Mouse (Mus musculus) neural tube, embryonic 15.5 days (tissue): ENCODE measurements around the gene Tab1. TPM values are rescaled to one million over a fixed set of nuclear protein-coding genes. Genes with fewer than 3 reads are reported as not detected.

Experiments
- ATAC-seq: fragments of 200-750 bp; cut with Nextera tagmentation; 2 replicates; pipeline ENCODE4 v1.8.0; 2017; ENCODE audit warnings: mild to moderate bottlenecking, moderate TSS enrichment, moderate library complexity; ENCODE audit not compliant: low FRiP score
- H3K27ac ChIP-seq: fragments of 300-500 bp; sonication (generic); replicated peaks from 2 replicates; pipeline ENCODE4 v1.5.1; 2015; ENCODE audit warnings: mild to moderate bottlenecking, inconsistent platforms
- H3K27me3 ChIP-seq: fragments of 300-500 bp; sonication (generic); replicated peaks from 2 replicates; pipeline ENCODE4 v1.6.1; 2015; ENCODE audit warnings: inconsistent platforms
- H3K36me3 ChIP-seq: fragments of 300-500 bp; sonication (generic); 2 replicates; pipeline ENCODE4 v1.6.1; 2015; ENCODE audit warnings: inconsistent platforms
- H3K4me1 ChIP-seq: fragments of 300-500 bp; sonication (generic); 2 replicates; pipeline ENCODE4 v1.6.1; 2015; ENCODE audit warnings: inconsistent platforms
- H3K4me2 ChIP-seq: fragments of 300-500 bp; sonication (generic); 2 replicates; pipeline ENCODE4 v1.6.1; 2015; ENCODE audit warnings: inconsistent platforms, mild to moderate bottlenecking, moderate library complexity
- H3K4me3 ChIP-seq: fragments of 300-500 bp; sonication (generic); replicated peaks from 2 replicates; pipeline ENCODE4 v1.5.1; 2015; ENCODE audit warnings: mild to moderate bottlenecking, inconsistent platforms
- H3K9ac ChIP-seq: fragments of 300-500 bp; sonication (generic); replicated peaks from 2 replicates; pipeline ENCODE4 v1.6.1; 2015; ENCODE audit warnings: mild to moderate bottlenecking, inconsistent platforms
- H3K9me3 ChIP-seq: fragments of 300-500 bp; sonication (generic); replicated peaks from 2 replicates; pipeline ENCODE4 v1.6.1; 2016; ENCODE audit warnings: inconsistent platforms
- WGBS: fragments of 180-500 bp; shearing (Covaris S2); methylation state at CpG from one replicate; pipeline ENCODE4 v1.1.7; 2015; ENCODE audit warnings: mixed read lengths; 5-methylcytosine and 5-hydroxymethylcytosine counted together
- polyA plus RNA-seq: library from polyadenylated mRNA; unstranded; fragments of >200 nt; fragmentation: Nextera tagmentation; extraction: Ambion mirVana; gene quantifications from 2 replicates; pipeline ENCODE4 v1.2.1, GENCODE M21; 2015

Gene Tab1
- polyA plus RNA-seq, 1 experiment from 2014 or later = 35.9 TPM

GRCm38 (mm10) chr15:80158001-80158706 is 25.2 kb downstream of the Tab1 start:
- Histone ChIP-seq H3K36me3 (peaks cover 85% of the 10 kb centered on the region), H3K9ac (no peak overlapping the region), H3K4me3 (no peak overlapping the region), H3K9me3 (no peaks in the 10 kb centered on the region), H3K4me1 (no peaks in the 10 kb centered on the region), H3K27ac (no peak overlapping the region), H3K27me3 (no peaks in the 10 kb centered on the region), H3K4me2 (no peak overlapping the region)
- no peak for ATAC-seq
- WGBS = 83% methylated on average over 5 of the region's 5 CpGs

- no peak overlapping the region for H3K9ac ChIP-seq
- 71% methylated on average over 4 of the region's 4 CpGs for WGBS
These were observed 25.8 kb downstream of the Tab1 start for GRCm38 (mm10) chr15:80158707-80159090.

GRCm38 (mm10) chr15:80159286-80159901 is 26.5 kb downstream of the Tab1 start:
- no peak overlapping the region for H3K4me3 ChIP-seq
- H3K36me3 ChIP-seq = peaks cover 74% of the 10 kb centered on the region
- 0 out of 2 replicates have a peak overlapping the region, but pooled peaks have one; percentile 23 for H3K27ac ChIP-seq
- H3K9ac ChIP-seq = no peak overlapping the region
- no peak for ATAC-seq
- H3K9me3 ChIP-seq = no peaks in the 10 kb centered on the region
- no peak overlapping the region for H3K4me2 ChIP-seq
- no peaks in the 10 kb centered on the region for H3K4me1 ChIP-seq
- 58% methylated on average over 8 of the region's 8 CpGs for WGBS
- no peaks in the 10 kb centered on the region for H3K27me3 ChIP-seq

More at GRCm38 (mm10) chr15:80158707-80159090, 25.8 kb downstream of the Tab1 start:
- Histone ChIP-seq H3K4me3 (no peak overlapping the region), H3K36me3 (peaks cover 81% of the 10 kb centered on the region), H3K27ac (0 out of 2 replicates have a peak overlapping the region, but pooled peaks have one; percentile 13), H3K4me1 (no peaks in the 10 kb centered on the region), H3K4me2 (no peak overlapping the region), H3K9me3 (no peaks in the 10 kb centered on the region), H3K27me3 (no peaks in the 10 kb centered on the region)
- no peak for ATAC-seq

- Histone ChIP-seq H3K9me3 (no peaks in the 10 kb centered on the region), H3K36me3 (peaks cover 66% of the 10 kb centered on the region), H3K9ac (no peak overlapping the region), H3K4me2 (no peak overlapping the region), H3K4me1 (no peaks in the 10 kb centered on the region), H3K27me3 (no peaks in the 10 kb centered on the region), H3K4me3 (no peak overlapping the region), H3K27ac (0 out of 2 replicates have a peak overlapping the region, but pooled peaks have one; percentile 23)
- no peak for ATAC-seq
- WGBS = 94% methylated on average over 13 of the region's 13 CpGs
These were observed 27.3 kb downstream of the Tab1 start for GRCm38 (mm10) chr15:80160223-80160622.

GRCm38 (mm10) chr15:80160726-80161125 is 27.8 kb downstream of the Tab1 start:
- no peak for ATAC-seq
- no peaks in the 10 kb centered on the region for H3K27me3 ChIP-seq
- no peak overlapping the region for H3K9ac ChIP-seq
- no peak overlapping the region for H3K4me3 ChIP-seq
- peaks cover 62% of the 10 kb centered on the region for H3K36me3 ChIP-seq
- H3K4me2 ChIP-seq = no peak overlapping the region
- 92% methylated on average over 4 of the region's 4 CpGs for WGBS
- H3K9me3 ChIP-seq = no peaks in the 10 kb centered on the region
- H3K4me1 ChIP-seq = no peaks in the 10 kb centered on the region
- no peak overlapping the region for H3K27ac ChIP-seq

GRCm38 (mm10) chr15:80161199-80161598 is 28.3 kb downstream of the Tab1 start:
- H3K9ac ChIP-seq = no peak overlapping the region
- no peak for ATAC-seq
- H3K4me1 ChIP-seq = no peaks in the 10 kb centered on the region
- H3K36me3 ChIP-seq = peaks cover 58% of the 10 kb centered on the region
- no peaks in the 10 kb centered on the region for H3K9me3 ChIP-seq
- WGBS = 98% methylated on average over 3 of the region's 3 CpGs
- H3K4me3 ChIP-seq = no peak overlapping the region
- no peak overlapping the region for H3K27ac ChIP-seq
- no peaks in the 10 kb centered on the region for H3K27me3 ChIP-seq
- H3K4me2 ChIP-seq = no peak overlapping the region

- WGBS = 96% methylated on average over 4 of the region's 4 CpGs
These were observed 29.6 kb downstream of the Tab1 start for GRCm38 (mm10) chr15:80162401-80162964.

GRCm38 (mm10) chr15:80163274-80163673 is 30.3 kb downstream of the Tab1 start:
- H3K4me2 ChIP-seq = no peak overlapping the region
- no peak overlapping the region for H3K4me3 ChIP-seq
- H3K36me3 ChIP-seq = peaks cover 49% of the 10 kb centered on the region
- H3K9me3 ChIP-seq = no peaks in the 10 kb centered on the region
- no peak overlapping the region for H3K27ac ChIP-seq
- H3K9ac ChIP-seq = no peak overlapping the region
- ATAC-seq = no peak
- H3K4me1 ChIP-seq = no peaks in the 10 kb centered on the region
- 80% methylated on average over 11 of the region's 11 CpGs for WGBS
- H3K27me3 ChIP-seq = no peaks in the 10 kb centered on the region

More at GRCm38 (mm10) chr15:80162401-80162964, 29.6 kb downstream of the Tab1 start:
- H3K4me2 ChIP-seq = no peak overlapping the region
- no peak overlapping the region for H3K9ac ChIP-seq
- no peak for ATAC-seq
- H3K27ac ChIP-seq = no peak overlapping the region
- no peaks in the 10 kb centered on the region for H3K27me3 ChIP-seq
- no peaks in the 10 kb centered on the region for H3K4me1 ChIP-seq
- H3K9me3 ChIP-seq = no peaks in the 10 kb centered on the region
- peaks cover 55% of the 10 kb centered on the region for H3K36me3 ChIP-seq
- no peak overlapping the region for H3K4me3 ChIP-seq

GRCm38 (mm10) chr15:80163716-80164115 is 30.8 kb downstream of the Tab1 start:
- WGBS = 83% methylated on average over 4 of the region's 4 CpGs
- no peak for ATAC-seq
- no peak overlapping the region for H3K27ac ChIP-seq
- no peak overlapping the region for H3K4me3 ChIP-seq
- no peak overlapping the region for H3K4me2 ChIP-seq
- H3K36me3 ChIP-seq = peaks cover 44% of the 10 kb centered on the region
- H3K27me3 ChIP-seq = no peaks in the 10 kb centered on the region
- no peak overlapping the region for H3K9ac ChIP-seq
- no peaks in the 10 kb centered on the region for H3K9me3 ChIP-seq
- H3K4me1 ChIP-seq = no peaks in the 10 kb centered on the region

GRCm38 (mm10) chr15:80165396-80165795 is 32.5 kb downstream of the Tab1 start:
- no peak overlapping the region for H3K4me3 ChIP-seq
- no peak overlapping the region for H3K9ac ChIP-seq
- H3K9me3 ChIP-seq = no peaks in the 10 kb centered on the region
- H3K36me3 ChIP-seq = peaks cover 28% of the 10 kb centered on the region
- no peak for ATAC-seq
- H3K27ac ChIP-seq = no peak overlapping the region
- H3K4me2 ChIP-seq = no peak overlapping the region
- H3K4me1 ChIP-seq = no peaks in the 10 kb centered on the region
- whole genome bisulfite sequencing = 47% methylated on average over 5 of the region's 5 CpGs
- no peaks in the 10 kb centered on the region for H3K27me3 ChIP-seq

- Histone ChIP-seq H3K36me3 (no peaks in the 10 kb centered on the region), H3K4me1 (peaks cover 13% of the 10 kb centered on the region), H3K27ac (no peak overlapping the region), H3K4me2 (no peak overlapping the region), H3K9ac (no peak overlapping the region), H3K27me3 (no peaks in the 10 kb centered on the region), H3K4me3 (no peak overlapping the region), H3K9me3 (no peaks in the 10 kb centered on the region)
- no peak for ATAC-seq
- WGBS = 90% methylated on average over 1 of the region's 1 CpGs
These were observed 36.6 kb downstream of the Tab1 start for GRCm38 (mm10) chr15:80169484-80169883.

GRCm38 (mm10) chr15:80170357-80170756 is 37.4 kb downstream of the Tab1 start:
- no peak for ATAC-seq
- Histone ChIP-seq H3K27me3 (no peaks in the 10 kb centered on the region), H3K4me2 (no peak overlapping the region), H3K27ac (no peak overlapping the region), H3K4me1 (peaks cover 22% of the 10 kb centered on the region), H3K9ac (no peak overlapping the region), H3K4me3 (no peak overlapping the region), H3K9me3 (no peaks in the 10 kb centered on the region), H3K36me3 (no peaks in the 10 kb centered on the region)
- WGBS = 64% methylated on average over 4 of the region's 4 CpGs
